Mouse (Mus musculus) limb, embryonic 14.5 days (tissue): ENCODE measurements around the gene Phf24. TPM values are rescaled to one million over a fixed set of nuclear protein-coding genes. Genes with fewer than 3 reads are reported as not detected.

Source experiments
- ATAC-seq: fragments of 200-750 bp; cut with Nextera tagmentation; 2 replicates; pipeline ENCODE4 v1.8.0; 2017; ENCODE audit warnings: low read depth, moderate number of reproducible peaks, moderate TSS enrichment; ENCODE audit not compliant: low FRiP score
- DNase-seq: peaks from one replicate; pipeline ENCODE4 v3.0.0-alpha.2; 2015; ENCODE audit warnings: low spot score
- H3K27ac ChIP-seq: fragments of 300-500 bp; sonication (generic); replicated peaks from 2 replicates; pipeline ENCODE4 v1.5.1; 2014; ENCODE audit warnings: low read depth, mild to moderate bottlenecking, low read length, moderate library complexity, mixed read lengths
- H3K27me3 ChIP-seq: fragments of 300-500 bp; sonication (generic); 2 replicates; pipeline ENCODE4 v1.6.1; 2014; ENCODE audit warnings: low read length, mixed read lengths; ENCODE audit not compliant: control insufficient read depth, insufficient read depth
- H3K36me3 ChIP-seq: fragments of 300-500 bp; sonication (generic); 2 replicates; pipeline ENCODE4 v1.6.1; 2014; ENCODE audit warnings: mild to moderate bottlenecking, low read length, moderate library complexity, mixed read lengths; ENCODE audit not compliant: control insufficient read depth, insufficient read depth
- H3K4me1 ChIP-seq: fragments of 300-500 bp; sonication (generic); 2 replicates; pipeline ENCODE4 v1.6.1; 2014; ENCODE audit warnings: antibody characterized with exemption, low read length, mixed read lengths; ENCODE audit not compliant: control insufficient read depth, insufficient read depth
- H3K4me2 ChIP-seq: fragments of 300-500 bp; sonication (generic); replicated peaks from 2 replicates; pipeline ENCODE4 v1.6.1; 2014; ENCODE audit warnings: low read depth, mild to moderate bottlenecking, low read length, moderate library complexity; ENCODE audit not compliant: severe bottlenecking
- H3K4me3 ChIP-seq: fragments of 300-500 bp; sonication (generic); replicated peaks from 2 replicates; pipeline ENCODE4 v1.5.1; 2014; ENCODE audit warnings: low read length
- H3K9ac ChIP-seq: fragments of 300-500 bp; sonication (generic); 2 replicates; pipeline ENCODE4 v1.6.1; 2014; ENCODE audit warnings: mild to moderate bottlenecking, low read depth, low read length, moderate library complexity; ENCODE audit not compliant: severe bottlenecking
- H3K9me3 ChIP-seq: fragments of 300-500 bp; sonication (generic); 2 replicates; pipeline ENCODE4 v1.6.1; 2016; ENCODE audit warnings: low read length; ENCODE audit not compliant: control insufficient read depth
- POLR2A ChIP-seq: fragments of 200-500 bp; IDR thresholded peaks from 2 replicates; pipeline ENCODE4 v1.8.0; 2012; ENCODE audit warnings: inconsistent platforms, mild to moderate bottlenecking, moderate library complexity, borderline replicate concordance; ENCODE audit not compliant: insufficient read depth, insufficient read length; ENCODE audit errors: extremely low read depth
- WGBS: fragments of 180-500 bp; shearing (Covaris S2); extraction: QIAGEN DNeasy Blood & Tissue Kit; methylation state at CpG from one replicate; pipeline ENCODE4 v1.1.7; 2014; 5-methylcytosine and 5-hydroxymethylcytosine counted together
- polyA plus RNA-seq, 2 experiments: library from polyadenylated mRNA; depleted of rRNA in 1 of 2; stranded (reverse) in 1 of 2; unstranded in 1 of 2; fragments of >200 nt; fragmentation: Nextera tagmentation in 1 of 2; extraction: Ambion mirVana in 1 of 2; gene quantifications; 2 replicates each; pipeline versions ENCODE4 v1.2.1 to v1.2.3; 2012 to 2014

Gene Phf24
- polyA plus RNA-seq, 2 experiments = 1.1 to 2.7 TPM

GRCm38 (mm10) chr4:42872746-42873435 lies 43.6 kb upstream of the Phf24 start:
- no peaks in the 10 kb centered on the region for H3K27me3 ChIP-seq
- H3K9me3 ChIP-seq = no peaks in the 10 kb centered on the region
- ATAC-seq = no peak
- no peak for DNase-seq
- H3K36me3 ChIP-seq = no peaks in the 10 kb centered on the region
- no peak overlapping the region for H3K4me3 ChIP-seq
- H3K9ac ChIP-seq = no peak overlapping the region
- no peaks in the 10 kb centered on the region for H3K4me1 ChIP-seq
- WGBS = 69% methylated on average over 16 of the region's 16 CpGs
- H3K4me2 ChIP-seq = no peak overlapping the region
- H3K27ac ChIP-seq = no peak overlapping the region
- no peak for TF ChIP-seq POLR2A

GRCm38 (mm10) chr4:42874134-42874533 lies 42.3 kb upstream of the Phf24 start, which contains the start of gene Fam205c:
TSS of gene Fam205c (minus strand) at chr4:42874234.
- DNase-seq (no peak), ATAC-seq (no peak)
- 86% methylated on average over 7 of the region's 7 CpGs for WGBS
- H3K9me3 ChIP-seq = no peaks in the 10 kb centered on the region
- no peak within 1 kb of the TSS for H3K9ac ChIP-seq
- H3K27me3 ChIP-seq = no peaks in the 10 kb centered on the region
- no peak for TF ChIP-seq POLR2A
- H3K27ac ChIP-seq = no peak within 1 kb of the TSS
- no peaks in the 10 kb centered on the region for H3K36me3 ChIP-seq
- H3K4me1 ChIP-seq = no peaks in the 10 kb centered on the region
- H3K4me3 ChIP-seq = no peak within 1 kb of the TSS
- H3K4me2 ChIP-seq = no peak within 1 kb of the TSS

GRCm38 (mm10) chr4:42876586-42877291 lies 39.7 kb upstream of the Phf24 start:
- no peaks in the 10 kb centered on the region for H3K9me3 ChIP-seq
- no peak for TF ChIP-seq POLR2A
- H3K4me2 ChIP-seq = no peak overlapping the region
- peak; percentile 80 for DNase-seq
- WGBS = 37% methylated on average over 5 of the region's 5 CpGs
- H3K27ac ChIP-seq = no peak overlapping the region
- H3K36me3 ChIP-seq = no peaks in the 10 kb centered on the region
- no peaks in the 10 kb centered on the region for H3K27me3 ChIP-seq
- no peak overlapping the region for H3K9ac ChIP-seq
- H3K4me1 ChIP-seq = no peaks in the 10 kb centered on the region
- H3K4me3 ChIP-seq = no peak overlapping the region
- ATAC-seq = peak; percentile 81

GRCm38 (mm10) chr4:42877657-42878056 lies 38.8 kb upstream of the Phf24 start:
- ATAC-seq = no peak
- no peak for DNase-seq
- Histone ChIP-seq H3K27me3 (no peaks in the 10 kb centered on the region), H3K9me3 (no peaks in the 10 kb centered on the region), H3K4me3 (no peak overlapping the region), H3K27ac (no peak overlapping the region), H3K9ac (no peak overlapping the region), H3K4me1 (no peaks in the 10 kb centered on the region), H3K36me3 (no peaks in the 10 kb centered on the region), H3K4me2 (no peak overlapping the region)
- 76% methylated on average over 2 of the region's 2 CpGs for WGBS
- TF ChIP-seq POLR2A = no peak

GRCm38 (mm10) chr4:42879829-42880676 lies 36.4 kb upstream of the Phf24 start:
- DNase-seq = no peak
- WGBS = 74% methylated on average over 16 of the region's 16 CpGs
- no peak for ATAC-seq
- H3K9ac ChIP-seq = no peak overlapping the region
- H3K4me2 ChIP-seq = no peak overlapping the region
- H3K27ac ChIP-seq = no peak overlapping the region
- no peaks in the 10 kb centered on the region for H3K36me3 ChIP-seq
- H3K27me3 ChIP-seq = no peaks in the 10 kb centered on the region
- TF ChIP-seq POLR2A = no peak
- H3K9me3 ChIP-seq = no peaks in the 10 kb centered on the region
- no peak overlapping the region for H3K4me3 ChIP-seq
- no peaks in the 10 kb centered on the region for H3K4me1 ChIP-seq
